Mouse (Mus musculus) embryonic facial prominence, embryonic 13.5 days (tissue): ENCODE measurements around the gene Wdr20rt. TPM values are rescaled to one million over a fixed set of nuclear protein-coding genes. Genes with fewer than 3 reads are reported as not detected.
"Not testable (repeated sequence)": the region's sequence is repeated elsewhere in the genome, so short reads cannot be mapped to it uniquely, and the experiment has no call there.

Experiments used
- ATAC-seq: fragments of 200-750 bp; cut with Nextera tagmentation; 2 replicates; pipeline ENCODE4 v1.8.0; 2017; ENCODE audit warnings: low read depth; ENCODE audit not compliant: insufficient number of reproducible peaks, insufficient read depth, low FRiP score, low TSS enrichment
- H3K27ac ChIP-seq: fragments of 300-500 bp; sonication (generic); 2 replicates; pipeline ENCODE4 v1.5.1; 2015; ENCODE audit warnings: moderate library complexity, mild to moderate bottlenecking, inconsistent platforms
- H3K27me3 ChIP-seq: fragments of 300-500 bp; sonication (generic); 2 replicates; pipeline ENCODE4 v1.6.1; 2015; ENCODE audit warnings: mild to moderate bottlenecking, inconsistent platforms
- H3K36me3 ChIP-seq: fragments of 300-500 bp; sonication (generic); 2 replicates; pipeline ENCODE4 v1.6.1; 2015; ENCODE audit warnings: mild to moderate bottlenecking, inconsistent platforms
- H3K4me1 ChIP-seq: fragments of 300-500 bp; sonication (generic); 2 replicates; pipeline ENCODE4 v1.6.1; 2015; ENCODE audit warnings: inconsistent platforms
- H3K4me2 ChIP-seq: fragments of 300-500 bp; sonication (generic); 2 replicates; pipeline ENCODE4 v1.6.1; 2015; ENCODE audit warnings: moderate library complexity, mild to moderate bottlenecking, inconsistent platforms
- H3K4me3 ChIP-seq: fragments of 300-500 bp; sonication (generic); 2 replicates; pipeline ENCODE4 v1.5.1; 2015; ENCODE audit warnings: mild to moderate bottlenecking, inconsistent platforms
- H3K9ac ChIP-seq: fragments of 300-500 bp; sonication (generic); 2 replicates; pipeline ENCODE4 v1.6.1; 2015; ENCODE audit warnings: mild to moderate bottlenecking, inconsistent platforms
- H3K9me3 ChIP-seq: fragments of 300-500 bp; sonication (generic); 2 replicates; pipeline ENCODE4 v1.6.1; 2016; ENCODE audit warnings: inconsistent platforms
- WGBS: fragments of 180-500 bp; shearing (Covaris S2); methylation state at CpG from one replicate; pipeline ENCODE4 v1.1.7; 2015; ENCODE audit warnings: mixed read lengths; 5-methylcytosine and 5-hydroxymethylcytosine counted together
- polyA plus RNA-seq: library from polyadenylated mRNA; unstranded; fragments of >200 nt; fragmentation: Nextera tagmentation; extraction: Ambion mirVana; gene quantifications from 2 replicates; pipeline ENCODE4 v1.2.1, GENCODE M21; 2015

Gene Wdr20rt
- not detected in 2 replicates for polyA plus RNA-seq

DNA sequence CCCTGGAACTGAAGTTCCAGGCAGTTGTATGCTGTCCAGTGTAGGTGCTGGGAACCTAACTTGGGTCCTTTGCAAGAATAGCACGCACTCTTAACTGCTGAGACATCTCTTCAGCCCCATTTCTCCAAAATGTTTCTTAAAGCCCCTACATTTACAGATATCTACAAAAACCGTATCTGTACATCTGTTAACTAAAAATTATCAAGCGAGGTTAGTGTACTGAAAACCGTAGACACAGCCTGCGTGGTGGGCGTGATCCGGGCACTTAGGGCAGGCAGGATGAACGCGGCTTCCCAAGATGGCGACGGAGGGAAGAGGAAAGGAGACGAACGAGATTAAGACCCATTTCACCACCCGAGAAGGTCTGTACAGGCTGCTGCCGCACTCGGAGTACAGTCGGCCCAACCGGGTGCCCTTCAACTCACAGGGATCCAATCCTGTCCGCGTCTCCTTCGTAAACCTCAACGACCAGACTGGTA is at the start of gene Wdr20rt:
TSS of gene Wdr20rt (plus strand) at position 51 of the 479 bp plus-strand sequence.
- H3K4me2 ChIP-seq, result no peak within 1 kb of the TSS
- 0 out of 2 replicates have a peak, but pooled peaks cover 6% of the 10 kb centered on the region for H3K9me3 ChIP-seq
- H3K27ac ChIP-seq, result no peak within 1 kb of the TSS
- no peak within 1 kb of the TSS for H3K9ac ChIP-seq
- ATAC-seq, result no peak
- H3K27me3 ChIP-seq, result no peaks in the 10 kb centered on the region
- whole genome bisulfite sequencing, result 95% methylated on average over 22 of the region's 22 CpGs
- no peaks in the 10 kb centered on the region for H3K36me3 ChIP-seq
- no peaks in the 10 kb centered on the region for H3K4me1 ChIP-seq
- no peak within 1 kb of the TSS for H3K4me3 ChIP-seq

DNA sequence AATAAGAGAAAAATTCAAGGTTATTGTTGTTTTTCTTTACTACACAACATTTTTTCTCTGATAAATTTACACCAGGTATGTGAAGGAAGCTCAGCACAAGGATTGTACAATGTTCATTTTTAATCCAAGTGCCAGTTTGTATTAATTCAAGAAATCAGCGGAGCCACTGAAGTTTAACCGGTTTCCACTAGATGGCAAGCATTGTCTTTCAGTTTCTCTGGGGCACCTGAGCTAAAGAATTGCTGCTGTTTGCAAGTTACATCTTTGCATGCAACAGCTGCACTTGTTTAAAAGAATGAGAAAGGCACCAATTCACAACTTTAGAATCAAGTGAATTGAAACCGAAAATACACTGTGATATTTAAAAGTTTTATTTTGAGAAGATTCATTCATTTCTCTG is 38.0 kb upstream of the Wdr20rt start:
- WGBS, result 49% methylated on average over 3 of the region's 3 CpGs
- H3K9me3 ChIP-seq, result no peaks in the 10 kb centered on the region
- H3K27ac ChIP-seq, result no peak overlapping the region
- H3K4me1 ChIP-seq, result no peaks in the 10 kb centered on the region
- no peak overlapping the region for H3K4me3 ChIP-seq
- no peak overlapping the region for H3K9ac ChIP-seq
- no peaks in the 10 kb centered on the region for H3K36me3 ChIP-seq
- ATAC-seq, result no peak
- H3K4me2 ChIP-seq, result no peak overlapping the region
- H3K27me3 ChIP-seq, result no peaks in the 10 kb centered on the region

DNA sequence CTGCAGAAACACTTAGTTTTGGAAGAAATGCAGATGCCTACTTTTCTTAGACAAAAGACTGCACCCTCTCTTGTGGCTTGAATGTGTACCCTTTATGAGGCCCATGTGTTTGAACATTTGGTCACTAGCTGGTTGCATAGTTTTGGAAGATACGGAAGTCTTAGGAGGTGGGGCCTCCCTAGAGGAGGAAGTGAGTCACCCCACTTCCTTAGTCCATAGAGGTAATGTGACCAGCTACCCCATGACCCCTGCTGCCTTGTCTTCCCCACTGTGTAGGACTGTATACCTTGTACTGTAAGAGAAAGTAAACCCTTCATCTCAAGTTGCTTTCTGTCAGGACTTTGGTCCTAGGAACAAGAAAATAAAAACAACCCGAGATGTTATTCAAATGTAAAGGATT is 36.1 kb upstream of the Wdr20rt start:
- no peaks in the 10 kb centered on the region for H3K36me3 ChIP-seq
- H3K4me2 ChIP-seq, result no peak overlapping the region
- no peak overlapping the region for H3K9ac ChIP-seq
- H3K27me3 ChIP-seq, result no peaks in the 10 kb centered on the region
- ATAC-seq, result no peak
- H3K9me3 ChIP-seq, result no peaks in the 10 kb centered on the region
- no peaks in the 10 kb centered on the region for H3K4me1 ChIP-seq
- no peak overlapping the region for H3K27ac ChIP-seq
- 78% methylated on average over 2 of the region's 2 CpGs for WGBS
- no peak overlapping the region for H3K4me3 ChIP-seq

DNA sequence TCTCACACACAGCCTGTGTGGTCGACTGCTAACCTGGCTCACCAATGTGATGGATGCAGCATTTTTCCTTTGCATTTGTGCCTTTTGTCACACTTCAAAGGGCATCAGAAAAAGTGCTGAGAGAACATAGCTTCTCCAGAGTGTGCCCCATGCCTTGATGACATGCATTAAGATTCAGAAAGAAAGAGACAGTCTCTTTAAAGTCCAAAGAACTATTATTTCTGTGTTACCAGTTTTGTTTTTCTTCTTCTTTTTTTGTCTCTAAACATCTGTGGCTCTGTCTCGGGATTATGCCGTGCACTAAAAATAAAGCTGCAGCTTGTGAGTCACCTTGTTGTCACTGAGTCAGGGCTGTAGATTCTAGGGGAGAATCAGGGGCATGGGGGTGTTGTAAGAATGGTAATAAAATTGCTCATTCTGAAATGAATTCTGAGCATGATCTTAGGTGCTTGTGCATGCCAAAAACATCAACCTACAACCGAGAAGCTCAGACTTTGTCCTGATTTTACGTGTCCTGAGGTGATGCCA is 31.2 kb upstream of the Wdr20rt start:
- no peaks in the 10 kb centered on the region for H3K36me3 ChIP-seq
- H3K9ac ChIP-seq, result no peak overlapping the region
- no peak overlapping the region for H3K4me2 ChIP-seq
- H3K27me3 ChIP-seq, result no peaks in the 10 kb centered on the region
- no peak overlapping the region for H3K4me3 ChIP-seq
- no peaks in the 10 kb centered on the region for H3K9me3 ChIP-seq
- no peak for ATAC-seq
- no peak overlapping the region for H3K27ac ChIP-seq
- no peaks in the 10 kb centered on the region for H3K4me1 ChIP-seq
- WGBS, result 64% methylated on average over 5 of the region's 5 CpGs

DNA sequence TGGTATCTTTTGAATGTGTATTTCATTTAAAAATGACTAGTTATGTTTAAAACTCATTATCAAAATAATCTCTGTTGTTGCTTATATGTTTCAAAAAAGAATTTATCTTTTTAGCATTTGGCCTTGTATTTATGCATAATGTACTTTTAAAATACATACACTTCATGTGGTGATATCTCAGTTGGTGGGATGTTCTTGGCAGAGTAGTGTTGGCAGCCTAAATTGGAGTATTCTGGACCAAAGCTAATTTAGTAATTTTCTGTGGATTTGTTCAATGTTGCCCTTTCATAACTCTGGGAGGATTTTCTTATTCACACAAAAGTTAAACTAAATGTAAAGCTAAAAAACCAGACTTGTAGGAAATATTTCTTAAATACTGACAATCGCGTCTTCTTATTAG is 23.5 kb upstream of the Wdr20rt start:
- Histone ChIP-seq H3K4me1 (no peaks in the 10 kb centered on the region), H3K36me3 (no peaks in the 10 kb centered on the region), H3K4me3 (no peak overlapping the region), H3K4me2 (no peak overlapping the region), H3K27me3 (no peaks in the 10 kb centered on the region), H3K9me3 (no peaks in the 10 kb centered on the region), H3K27ac (no peak overlapping the region), H3K9ac (no peak overlapping the region)
- no peak for ATAC-seq
- WGBS, result 98% methylated on average over 2 of the region's 2 CpGs

DNA sequence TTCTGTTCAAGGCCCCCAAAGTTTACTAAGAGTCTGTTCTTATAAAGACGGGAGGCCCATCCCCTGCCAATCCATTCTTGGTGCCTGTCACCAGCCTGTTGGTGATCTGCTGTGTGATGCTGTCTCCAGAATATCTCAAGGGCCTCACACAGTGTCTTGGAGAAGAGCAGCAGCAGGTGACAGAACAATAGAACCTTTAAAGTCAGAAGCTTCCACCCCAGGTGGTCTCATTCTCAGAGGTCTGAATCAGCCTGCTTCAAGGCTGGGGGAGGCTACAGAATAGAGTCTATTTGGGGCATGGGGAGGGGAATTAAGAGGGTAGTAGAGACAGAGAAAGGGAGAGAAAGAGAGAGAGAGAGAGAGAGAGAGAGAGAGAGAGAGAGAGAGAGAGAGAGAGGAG is 18.9 kb upstream of the Wdr20rt start:
- no peak overlapping the region for H3K4me3 ChIP-seq
- no peaks in the 10 kb centered on the region for H3K4me1 ChIP-seq
- H3K27ac ChIP-seq, result no peak overlapping the region
- H3K4me2 ChIP-seq, result no peak overlapping the region
- no peak for ATAC-seq
- no peaks in the 10 kb centered on the region for H3K9me3 ChIP-seq
- no peaks in the 10 kb centered on the region for H3K27me3 ChIP-seq
- no peak overlapping the region for H3K9ac ChIP-seq
- WGBS, result 44% methylated on average over 1 of the region's 1 CpGs
- H3K36me3 ChIP-seq, result no peaks in the 10 kb centered on the region

DNA sequence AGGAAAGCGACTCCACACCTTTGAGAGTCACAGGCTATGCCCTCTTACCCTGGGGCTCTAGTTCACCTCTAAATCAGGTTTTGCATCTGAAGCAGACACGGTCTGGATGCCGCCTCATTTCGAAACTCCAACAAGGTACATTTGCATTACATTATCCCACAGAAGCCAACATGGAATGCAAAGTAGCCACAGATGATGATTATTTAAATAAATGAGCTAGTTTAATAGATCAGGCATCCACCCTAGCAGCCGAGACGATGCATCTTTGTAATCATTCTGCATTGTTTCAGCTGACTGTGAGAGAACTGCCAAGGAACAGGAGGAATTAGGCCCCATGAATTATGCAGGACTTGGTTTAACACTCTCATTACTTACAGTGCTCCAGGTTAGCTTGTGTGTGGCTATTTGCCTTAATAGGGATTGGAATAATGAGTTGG is 8.9 kb upstream of the Wdr20rt start:
- Histone ChIP-seq H3K4me2 (no peak overlapping the region), H3K36me3 (no peaks in the 10 kb centered on the region), H3K27me3 (no peaks in the 10 kb centered on the region), H3K9ac (no peak overlapping the region), H3K27ac (no peak overlapping the region), H3K9me3 (no peaks in the 10 kb centered on the region), H3K4me3 (no peak overlapping the region), H3K4me1 (no peaks in the 10 kb centered on the region)
- no peak for ATAC-seq
- 71% methylated on average over 6 of the region's 6 CpGs for WGBS

DNA sequence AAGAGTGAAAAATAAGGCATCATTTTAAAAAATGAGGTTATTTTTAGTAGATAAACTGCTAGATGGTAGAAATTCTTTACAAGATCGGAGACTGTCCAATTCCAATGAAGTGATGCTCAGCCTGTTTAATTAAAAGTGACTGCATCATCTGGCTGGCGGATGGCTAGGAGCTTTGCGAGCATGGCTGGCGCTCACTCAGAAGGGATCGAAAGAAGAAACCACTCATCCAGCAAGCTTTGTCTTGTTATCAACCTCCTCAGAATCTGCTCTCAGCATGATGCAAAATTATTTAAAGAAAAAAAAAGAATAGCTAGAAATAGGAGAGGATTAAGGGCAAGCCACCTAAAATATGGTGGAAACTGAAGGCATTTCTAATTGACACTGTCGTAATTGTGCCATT is 3.3 kb downstream of the Wdr20rt start:
- Histone ChIP-seq H3K4me1 (no peaks in the 10 kb centered on the region), H3K9me3 (0 out of 2 replicates have a peak, but pooled peaks cover 6% of the 10 kb centered on the region), H3K4me3 (no peak overlapping the region), H3K27me3 (no peaks in the 10 kb centered on the region), H3K4me2 (no peak overlapping the region), H3K9ac (no peak overlapping the region), H3K27ac (no peak overlapping the region), H3K36me3 (no peaks in the 10 kb centered on the region)
- WGBS, result 71% methylated on average over 6 of the region's 6 CpGs
- ATAC-seq, result no peak

DNA sequence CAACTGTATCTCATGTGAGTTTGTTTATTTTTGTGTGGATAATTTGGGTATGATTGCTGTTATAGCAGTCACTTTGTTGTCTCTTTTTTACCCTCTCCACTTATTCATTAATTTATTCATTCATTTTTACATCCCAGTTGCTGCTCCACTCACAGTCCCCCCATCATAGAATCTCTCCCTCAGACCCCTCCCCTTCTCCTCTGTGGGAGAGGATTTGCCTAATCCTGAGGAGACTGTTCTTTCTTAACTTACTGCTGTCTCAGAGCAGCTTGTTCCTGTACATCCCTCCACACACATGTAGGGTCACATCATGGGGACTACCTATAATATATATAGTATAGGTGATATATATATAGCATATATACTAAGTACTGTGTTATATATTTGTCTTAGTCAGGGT is 3.7 kb downstream of the Wdr20rt start:
- Histone ChIP-seq H3K4me3 (no peak overlapping the region), H3K36me3 (no peaks in the 10 kb centered on the region), H3K4me1 (no peaks in the 10 kb centered on the region), H3K9ac (no peak overlapping the region), H3K27ac (no peak overlapping the region), H3K9me3 (0 out of 2 replicates have a peak, but pooled peaks cover 6% of the 10 kb centered on the region), H3K4me2 (no peak overlapping the region), H3K27me3 (no peaks in the 10 kb centered on the region)
- no peak for ATAC-seq

DNA sequence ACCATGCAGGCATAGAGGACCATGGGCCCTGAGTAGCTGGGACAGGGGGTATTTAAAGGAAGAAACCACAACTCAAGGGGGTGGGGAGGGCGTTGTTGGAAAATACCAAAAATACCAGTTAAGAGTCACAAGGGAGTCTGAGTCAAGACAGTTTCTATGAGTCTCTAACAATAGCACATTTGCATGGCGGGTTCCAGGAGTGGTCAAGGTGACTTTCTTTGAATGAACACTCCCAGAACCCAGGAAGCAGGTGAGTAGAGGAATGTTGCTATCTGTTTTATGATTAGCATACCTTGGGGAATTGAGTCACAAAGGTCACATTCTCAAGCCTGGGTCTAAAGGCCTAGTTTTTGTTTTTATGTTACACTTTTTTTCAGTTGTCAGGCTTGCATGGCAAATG is 7.5 kb downstream of the Wdr20rt start:
- not testable (repeated sequence) for ATAC-seq, H3K9me3 ChIP-seq, H3K4me2 ChIP-seq, H3K27ac ChIP-seq, H3K4me3 ChIP-seq, H3K9ac ChIP-seq, H3K27me3 ChIP-seq, H3K4me1 ChIP-seq, H3K36me3 ChIP-seq
- WGBS, result 77% methylated on average over 2 of the region's 2 CpGs

DNA sequence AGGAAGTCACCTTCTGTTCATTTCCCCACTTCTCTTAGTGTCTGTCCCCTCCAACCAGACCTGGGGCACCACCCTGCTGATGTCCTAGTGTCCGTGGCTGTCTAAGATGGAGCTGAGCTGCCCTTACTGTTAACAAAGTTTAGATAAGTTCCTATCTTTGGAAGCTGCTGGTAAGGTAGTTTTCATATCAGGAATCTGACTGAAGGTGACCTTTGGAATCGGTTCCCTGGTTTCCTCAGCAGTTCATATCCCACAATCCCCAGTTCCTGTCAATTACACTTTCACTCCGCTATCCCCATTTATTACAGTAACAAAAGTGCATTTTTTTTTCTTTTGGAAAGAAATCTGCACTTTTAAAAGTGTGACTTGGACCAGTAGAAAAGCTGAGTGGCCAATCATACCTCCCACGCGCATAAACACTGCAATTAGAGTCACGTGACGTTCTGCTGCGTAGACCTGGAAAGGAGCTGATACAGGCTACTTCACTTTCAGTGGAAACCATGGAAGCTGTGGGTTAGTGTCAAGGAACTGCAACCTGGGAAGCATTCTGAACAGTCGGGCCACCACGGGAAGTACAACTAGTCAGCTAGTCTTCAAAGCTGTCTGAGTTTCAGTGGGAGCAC is 24.9 kb downstream of the Wdr20rt start:
- Histone ChIP-seq H3K27me3 (no peaks in the 10 kb centered on the region), H3K9me3 (no peaks in the 10 kb centered on the region), H3K27ac (no peak overlapping the region), H3K4me1 (no peaks in the 10 kb centered on the region), H3K4me2 (no peak overlapping the region), H3K4me3 (no peak overlapping the region), H3K36me3 (no peaks in the 10 kb centered on the region), H3K9ac (no peak overlapping the region)
- no peak for ATAC-seq
- WGBS, result 89% methylated on average over 10 of the region's 10 CpGs

DNA sequence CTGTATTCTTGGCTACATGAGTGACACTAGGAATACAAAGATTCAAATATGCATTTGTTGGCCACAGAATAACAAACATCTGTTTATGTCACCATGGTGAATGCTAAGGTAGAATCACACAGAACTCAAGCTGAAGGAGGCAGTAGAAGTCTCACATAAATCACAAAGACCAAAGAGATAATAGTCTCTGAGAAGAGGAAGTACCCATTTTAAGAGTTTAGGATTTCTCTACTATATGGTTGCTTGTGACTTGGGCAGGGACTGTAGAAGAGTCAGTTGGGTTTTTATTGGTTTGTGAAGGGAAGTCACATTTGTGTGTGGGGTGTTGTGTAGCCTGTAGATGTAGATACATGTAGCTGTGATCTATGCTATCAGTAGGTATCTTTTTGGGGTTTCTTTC is 31.6 kb downstream of the Wdr20rt start:
- H3K27me3 ChIP-seq, result no peaks in the 10 kb centered on the region
- no peak overlapping the region for H3K9ac ChIP-seq
- no peaks in the 10 kb centered on the region for H3K9me3 ChIP-seq
- H3K36me3 ChIP-seq, result no peaks in the 10 kb centered on the region
- no peak overlapping the region for H3K4me2 ChIP-seq
- peaks cover 3% of the 10 kb centered on the region; the same call in 1 of the 2 replicates for H3K4me1 ChIP-seq
- H3K27ac ChIP-seq, result no peak overlapping the region
- H3K4me3 ChIP-seq, result no peak overlapping the region
- ATAC-seq, result no peak
